In genomic region chr9:48987201-48988101, GRCm38 (mm10) we compare ENCODE assay signal across 9 mouse cellular contexts. TPM values are rescaled to one million over a fixed set of nuclear protein-coding genes. Genes with fewer than 3 reads are reported as not detected.
DNase-seq lines count a peak whose midpoint lies in the region; ATAC-seq and TF ChIP-seq lines count a peak whose summit lies in the region.
"Had no signal": no experiment of that assay in that cellular context is flagged by ENCODE, and none has a peak within 500 bp of the region (broad histone marks: within the 10 kb centered on the region; RNA-seq: fewer than 3 reads in every experiment).

No protein-coding gene starts in this region.

- no peaks in the 10 kb centered on the region for H3K36me3 ChIP-seq in heart, embryonic 11.5 days (ENCODE audit: control insufficient read depth, insufficient read depth, low read length)
- H3K36me3 ChIP-seq in MEL (ENCODE audit: control insufficient read depth in 1 of 2, insufficient read depth in 2 of 2, low read length in 2 of 2), result peaks cover 0 to 19% of the 10 kb centered on the region in 2 experiments; a peak in 2 of 4 replicates
- H3K36me3 ChIP-seq in intestine, embryonic 16.5 days (ENCODE audit: control insufficient read depth, insufficient read depth, low read length), result no peaks in the 10 kb centered on the region
- H3K36me3 ChIP-seq in stomach, embryonic 14.5 days (ENCODE audit: control insufficient read depth, insufficient read depth, low read length), result no peaks in the 10 kb centered on the region

- H3K9me3 ChIP-seq in heart, embryonic 11.5 days (replicated peaks; ENCODE audit: control insufficient read depth, low read length), result no peaks in the 10 kb centered on the region
- no peaks in the 10 kb centered on the region for H3K9me3 ChIP-seq in MEL (replicated peaks; ENCODE audit: insufficient read depth, low read length)
- no peaks in the 10 kb centered on the region for H3K9me3 ChIP-seq in intestine, embryonic 16.5 days (ENCODE audit: control insufficient read depth, low read length)
- no peaks in the 10 kb centered on the region for H3K9me3 ChIP-seq in stomach, embryonic 14.5 days (ENCODE audit: control insufficient read depth, low read depth, low read length)

- intact Hi-C loops in heart, postnatal 25 days (cut with DNase I), result loop anchor here (5.0 to 10.0 kb wide), 2 partner anchors 70 to 493 kb away; partner anchors contain the start of genes Gm5617, Rbm7 and Zw10

- peak overlapping the region; percentile 93 for H3K27ac ChIP-seq in heart, embryonic 11.5 days (ENCODE audit: low read depth, low read length)
- no peak overlapping the region for H3K27ac ChIP-seq in MEL (ENCODE audit: control insufficient read depth, low read depth, low read length)
- H3K27ac ChIP-seq in embryonic fibroblast, embryonic 13.5 days (ENCODE audit: insufficient read depth, low read length), result no peak overlapping the region
- no peak overlapping the region for H3K27ac ChIP-seq in intestine, embryonic 16.5 days (ENCODE audit: low read length)
- no peak overlapping the region for H3K27ac ChIP-seq in stomach, embryonic 14.5 days (ENCODE audit: low read length)

- 0 out of 2 replicates have a peak, but pooled peaks cover 1% of the 10 kb centered on the region for H3K79me2 ChIP-seq in MEL (ENCODE audit: control insufficient read depth, insufficient read depth, low read length, poor library complexity)

- TF ChIP-seq POLR2A in MEL (IDR thresholded peaks at IDR 0.05; ENCODE audit: control insufficient read depth in 1 of 2, insufficient read depth in 1 of 2, low read depth in 1 of 2, low read length in 2 of 2, poor library complexity in 1 of 2), result no peak
- no peak for TF ChIP-seq POLR2A in embryonic fibroblast, embryonic 13.5 days (IDR thresholded peaks at IDR 0.05; ENCODE audit: low read depth, low read length)

- H3K4me2 ChIP-seq in heart, embryonic 11.5 days, result peak overlapping the region; percentile 72
- H3K4me2 ChIP-seq in intestine, embryonic 16.5 days (ENCODE audit: low read depth, low read length), result peak overlapping the region; percentile 13; the same call in 1 of the 2 replicates
- peak overlapping the region; percentile 55; the same call in 1 of the 2 replicates for H3K4me2 ChIP-seq in stomach, embryonic 14.5 days (replicated peaks; ENCODE audit: low read depth, low read length)

- no peak for TF ChIP-seq CTCF in MEL (IDR thresholded peaks at IDR 0.05 in 2 of 3, conservative IDR thresholded peaks at IDR 0.05 in 1 of 3; ENCODE audit: control insufficient read depth in 1 of 3, insufficient read depth in 1 of 3, low read depth in 2 of 3, low read length in 3 of 3, poor library complexity in 1 of 3, severe bottlenecking in 1 of 3)
- TF ChIP-seq CTCF in embryonic fibroblast, embryonic 13.5 days (IDR thresholded peaks at IDR 0.05; ENCODE audit: borderline replicate concordance, insufficient read depth, low read length), result no peak

- DNase-seq in heart, postnatal 25 days (ENCODE audit: low spot score), result no peak
- DNase-seq in MEL (ENCODE audit: low read depth, low spot score), result peak; percentile 21
- DNase-seq in spleen, postnatal 10 days (ENCODE audit: low spot score in 2 of 2), result no peak
- DNase-seq in gastrocnemius, postnatal 25 days, result no peak

- WGBS in heart, embryonic 11.5 days (ENCODE audit: insufficient replicate concordance), result 12% methylated on average over 12 of the region's 12 CpGs
- 29% methylated on average over 12 of the region's 12 CpGs for WGBS in intestine, embryonic 16.5 days
- 31% methylated on average over 12 of the region's 12 CpGs for WGBS in stomach, embryonic 14.5 days

- no peak for TF ChIP-seq EP300 in MEL (IDR thresholded peaks at IDR 0.05; ENCODE audit: low read depth in 1 of 2, low read length in 2 of 2)

- no peak for TF ChIP-seq RAD21 in MEL (IDR thresholded peaks at IDR 0.05; ENCODE audit: low read depth, low read length)

- no peak for ATAC-seq in heart, embryonic 11.5 days (replicated peaks; ENCODE audit: insufficient number of reproducible peaks, low FRiP score, low TSS enrichment)
- no peak for ATAC-seq in intestine, embryonic 16.5 days
- ATAC-seq in stomach, embryonic 14.5 days (ENCODE audit: insufficient number of reproducible peaks, insufficient read depth, low FRiP score, low read depth), result no peak

- peak overlapping the region; percentile 75 for H3K4me3 ChIP-seq in heart, embryonic 11.5 days (ENCODE audit: low read depth, low read length)
- H3K4me3 ChIP-seq in MEL (ENCODE audit: control insufficient read depth in 1 of 2, insufficient read depth in 1 of 2, low read depth in 2 of 2, low read length in 2 of 2), result peak overlapping the region in 1 of 2 experiments; percentile 21; a peak in 1 of 4 replicates
- H3K4me3 ChIP-seq in embryonic fibroblast, embryonic 13.5 days (ENCODE audit: insufficient read depth, low read length), result peak overlapping the region; percentile 11; the same call in 1 of the 2 replicates
- H3K4me3 ChIP-seq in intestine, embryonic 16.5 days (ENCODE audit: low read length), result no peak overlapping the region
- H3K4me3 ChIP-seq in stomach, embryonic 14.5 days (ENCODE audit: low read depth, low read length), result no peak overlapping the region

- H3K4me1 ChIP-seq in heart, embryonic 11.5 days (ENCODE audit: control insufficient read depth, insufficient read depth, low read length), result peaks cover 22% of the 10 kb centered on the region
- H3K4me1 ChIP-seq in MEL (ENCODE audit: control insufficient read depth in 1 of 2, insufficient read depth in 2 of 2, low read length in 2 of 2), result peaks cover 5 to 21% of the 10 kb centered on the region in 2 experiments
- H3K4me1 ChIP-seq in embryonic fibroblast, embryonic 13.5 days (ENCODE audit: control insufficient read depth, insufficient read depth, low read length), result peaks cover 5% of the 10 kb centered on the region
- H3K4me1 ChIP-seq in intestine, embryonic 16.5 days (ENCODE audit: control insufficient read depth, insufficient read depth, low read length), result peaks cover 9% of the 10 kb centered on the region
- H3K4me1 ChIP-seq in stomach, embryonic 14.5 days (ENCODE audit: control insufficient read depth, insufficient read depth, low read length), result peaks cover 13% of the 10 kb centered on the region; the same call in 1 of the 2 replicates

- peak overlapping the region; percentile 52 for H3K9ac ChIP-seq in heart, embryonic 11.5 days (ENCODE audit: low read depth, low read length)
- no peak overlapping the region for H3K9ac ChIP-seq in MEL (ENCODE audit: control insufficient read depth, low read depth, low read length, poor library complexity, severe bottlenecking)
- H3K9ac ChIP-seq in intestine, embryonic 16.5 days (ENCODE audit: low read depth, low read length), result 0 out of 2 replicates have a peak overlapping the region, but pooled peaks have one; percentile 0
- H3K9ac ChIP-seq in stomach, embryonic 14.5 days (replicated peaks; ENCODE audit: low read depth, low read length), result no peak overlapping the region

- no peaks in the 10 kb centered on the region for H3K27me3 ChIP-seq in heart, embryonic 11.5 days (ENCODE audit: control insufficient read depth, insufficient read depth, low read length)
- no peaks in the 10 kb centered on the region for H3K27me3 ChIP-seq in MEL (ENCODE audit: control insufficient read depth in 1 of 2, insufficient read depth in 2 of 2, low read length in 2 of 2)
- H3K27me3 ChIP-seq in intestine, embryonic 16.5 days (replicated peaks; ENCODE audit: control insufficient read depth, insufficient read depth, low read length), result no peaks in the 10 kb centered on the region
- no peaks in the 10 kb centered on the region for H3K27me3 ChIP-seq in stomach, embryonic 14.5 days (ENCODE audit: control insufficient read depth, insufficient read depth, low read length)

TF ChIP-seq in MEL, 35 proteins besides CTCF, POLR2A, EP300 and RAD21:
- peak; percentile 44 for TF ChIP-seq ZNF384 (IDR thresholded peaks at IDR 0.05; ENCODE audit: low read depth, low read length)
- TF ChIP-seq SMC3 (IDR thresholded peaks at IDR 0.05; ENCODE audit: low read depth, low read length), result no peak
- TF ChIP-seq TCF12 (IDR thresholded peaks at IDR 0.05; ENCODE audit: low read depth, low read length), result no peak
- TF ChIP-seq RCOR1 (IDR thresholded peaks at IDR 0.05; ENCODE audit: low read depth, low read length), result 0 out of 2 replicates have a peak, but pooled peaks have one; percentile 29

RNA-seq across cellular contexts. Expression of gene Usp28, which starts 2.3 kb away (rescaled TPM):
- 106 and 119 TPM in 2 replicates for polyA plus RNA-seq in heart, embryonic 11.5 days (2014; fragmentation: Nextera tagmentation; extraction: Ambion mirVana)
- total RNA-seq in heart, postnatal 25 days (2021), result 100 to 1,000 TPM; 150 to 157 TPM
- total RNA-seq in MEL (2012; rRNA removed), result 5.0 and 5.2 TPM in 2 replicates
- 10 to 100 TPM in 1 of 2 experiments, not detected in 1; 14.2 TPM for polyA plus RNA-seq in MEL (2012; ENCODE audit: insufficient read depth in 1 of 2, insufficient read length in 2 of 2, low read depth in 1 of 2, low replicate concordance in 2 of 2, missing spikeins in 1 of 2)
- polyA plus RNA-seq in embryonic fibroblast, embryonic 13.5 days (2011; ENCODE audit: insufficient read length, low read depth, missing spikeins), result 20.7 and 22.5 TPM in 2 replicates
- polyA plus RNA-seq in intestine, embryonic 16.5 days (2015; fragmentation: Nextera tagmentation; extraction: Ambion mirVana), result 17.1 and 19.6 TPM in 2 replicates
- polyA plus RNA-seq in stomach, embryonic 14.5 days (2014; fragmentation: Nextera tagmentation; extraction: Ambion mirVana), result 34.5 and 37.3 TPM in 2 replicates
- 10 to 100 TPM; 63.8 to 92.9 TPM for total RNA-seq in gastrocnemius, postnatal 25 days (2021)

RNA-seq across cellular contexts. Expression of gene Htr3b, which starts 22.7 kb away (rescaled TPM):
- not detected in 2 replicates for polyA plus RNA-seq in heart, embryonic 11.5 days (2014; fragmentation: Nextera tagmentation; extraction: Ambion mirVana)
- total RNA-seq in heart, postnatal 25 days (2021), result not detected
- total RNA-seq in MEL (2012; rRNA removed), result not detected in 2 replicates
- not detected for polyA plus RNA-seq in MEL (2012; ENCODE audit: insufficient read depth in 1 of 2, insufficient read length in 2 of 2, low read depth in 1 of 2, low replicate concordance in 2 of 2, missing spikeins in 1 of 2)
- not detected in 2 replicates for polyA plus RNA-seq in embryonic fibroblast, embryonic 13.5 days (2011; ENCODE audit: insufficient read length, low read depth, missing spikeins)
- 1.4 TPM in 2 replicates for polyA plus RNA-seq in intestine, embryonic 16.5 days (2015; fragmentation: Nextera tagmentation; extraction: Ambion mirVana)
- polyA plus RNA-seq in stomach, embryonic 14.5 days (2014; fragmentation: Nextera tagmentation; extraction: Ambion mirVana), result 0.24 and 0.36 TPM in 2 replicates
- total RNA-seq in gastrocnemius, postnatal 25 days (2021), result not detected
- total RNA-seq: liver, adult 2 months had no signal
- polyA plus RNA-seq: liver, adult 2 months had no signal

Comparison
In these comparisons a context has a peak if more than half of its experiments do, and no peak if none do; other contexts are left out.
1. H3K4me2 ChIP-seq: peak in every context shown above with its lines; median percentile 72 in heart, embryonic 11.5 days; 55 in stomach, embryonic 14.5 days; 13 in intestine, embryonic 16.5 days.
2. H3K4me3 ChIP-seq: peak in heart, embryonic 11.5 days (single experiment) and embryonic fibroblast, embryonic 13.5 days (single experiment); none in intestine, embryonic 16.5 days (single experiment) and stomach, embryonic 14.5 days (single experiment).
3. H3K9ac ChIP-seq: peak in heart, embryonic 11.5 days (single experiment) and intestine, embryonic 16.5 days (single experiment); none in MEL (single experiment) and stomach, embryonic 14.5 days (single experiment).